Mouse (Mus musculus): ENCODE data around the gene Pgc. TPM values are rescaled to one million over a fixed set of nuclear protein-coding genes. Genes with fewer than 3 reads are reported as not detected.

Pgc gene
- polyA plus RNA-seq, 1 experiment from 2014 or later, result not detected

DNA sequence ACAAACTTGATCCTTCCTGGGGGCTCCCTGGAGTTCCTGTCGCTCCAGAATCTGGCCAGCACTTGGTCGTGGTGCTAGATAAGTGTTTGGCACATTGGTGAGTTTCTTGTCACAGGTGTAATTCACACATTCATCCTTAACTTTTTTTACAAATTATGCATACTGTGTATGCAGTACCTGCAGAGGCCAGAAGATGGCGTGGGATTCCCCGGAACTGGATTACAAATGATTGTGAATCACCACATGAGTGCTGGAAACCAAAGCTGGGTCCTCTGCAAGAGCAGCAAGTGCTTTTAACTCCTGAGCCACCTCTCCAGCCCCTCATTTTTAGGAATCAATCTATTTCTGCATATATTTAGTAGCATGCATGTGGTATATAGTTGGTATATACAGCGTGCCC lies 25.2 kb downstream of the Pgc start:
- WGBS, result 83% methylated on average over 5 of the region's 5 CpGs
- no peaks in the 10 kb centered on the region for H3K27me3 ChIP-seq (replicated peaks; ENCODE audit: control insufficient read depth, insufficient read depth, low read length)
- no peak for ATAC-seq

GRCm38 (mm10) chr17:47753130-47753775 lies 26.6 kb downstream of the Pgc start:
- H3K4me3 ChIP-seq (ENCODE audit: low read length), result no peak overlapping the region
- no peaks in the 10 kb centered on the region for H3K27me3 ChIP-seq (replicated peaks; ENCODE audit: control insufficient read depth, insufficient read depth, low read length)
- H3K27ac ChIP-seq (ENCODE audit: low read depth, low read length), result no peak overlapping the region
- no peak overlapping the region for H3K4me2 ChIP-seq (ENCODE audit: low read length)
- H3K9me3 ChIP-seq (ENCODE audit: control insufficient read depth, low read length), result no peaks in the 10 kb centered on the region
- H3K36me3 ChIP-seq (ENCODE audit: control insufficient read depth, insufficient read depth, low read length), result no peaks in the 10 kb centered on the region
- no peak for ATAC-seq
- H3K4me1 ChIP-seq (ENCODE audit: control insufficient read depth, insufficient read depth, low read depth, low read length), result no peaks in the 10 kb centered on the region
- WGBS, result 87% methylated on average over 8 of the region's 8 CpGs
- no peak overlapping the region for H3K9ac ChIP-seq (ENCODE audit: low read depth, low read length)

More for the DNA sequence above, 25.2 kb downstream of the Pgc start:
- Histone ChIP-seq H3K36me3 (ENCODE audit: control insufficient read depth, insufficient read depth, low read length) (no peaks in the 10 kb centered on the region), H3K4me2 (ENCODE audit: low read length) (no peak overlapping the region), H3K27ac (ENCODE audit: low read depth, low read length) (no peak overlapping the region), H3K9me3 (ENCODE audit: control insufficient read depth, low read length) (no peaks in the 10 kb centered on the region), H3K4me3 (ENCODE audit: low read length) (no peak overlapping the region), H3K9ac (ENCODE audit: low read depth, low read length) (no peak overlapping the region), H3K4me1 (ENCODE audit: control insufficient read depth, insufficient read depth, low read depth, low read length) (no peaks in the 10 kb centered on the region)

GRCm38 (mm10) chr17:47754246-47754645 lies 27.6 kb downstream of the Pgc start:
- WGBS, result 83% methylated on average over 11 of the region's 13 CpGs
- H3K36me3 ChIP-seq (ENCODE audit: control insufficient read depth, insufficient read depth, low read length), result no peaks in the 10 kb centered on the region
- no peak overlapping the region for H3K27ac ChIP-seq (ENCODE audit: low read depth, low read length)
- H3K9ac ChIP-seq (ENCODE audit: low read depth, low read length), result no peak overlapping the region
- no peaks in the 10 kb centered on the region for H3K9me3 ChIP-seq (ENCODE audit: control insufficient read depth, low read length)
- H3K4me3 ChIP-seq (ENCODE audit: low read length), result no peak overlapping the region
- no peak for ATAC-seq
- no peaks in the 10 kb centered on the region for H3K4me1 ChIP-seq (ENCODE audit: control insufficient read depth, insufficient read depth, low read depth, low read length)
- no peak overlapping the region for H3K4me2 ChIP-seq (ENCODE audit: low read length)
- no peaks in the 10 kb centered on the region for H3K27me3 ChIP-seq (replicated peaks; ENCODE audit: control insufficient read depth, insufficient read depth, low read length)

DNA sequence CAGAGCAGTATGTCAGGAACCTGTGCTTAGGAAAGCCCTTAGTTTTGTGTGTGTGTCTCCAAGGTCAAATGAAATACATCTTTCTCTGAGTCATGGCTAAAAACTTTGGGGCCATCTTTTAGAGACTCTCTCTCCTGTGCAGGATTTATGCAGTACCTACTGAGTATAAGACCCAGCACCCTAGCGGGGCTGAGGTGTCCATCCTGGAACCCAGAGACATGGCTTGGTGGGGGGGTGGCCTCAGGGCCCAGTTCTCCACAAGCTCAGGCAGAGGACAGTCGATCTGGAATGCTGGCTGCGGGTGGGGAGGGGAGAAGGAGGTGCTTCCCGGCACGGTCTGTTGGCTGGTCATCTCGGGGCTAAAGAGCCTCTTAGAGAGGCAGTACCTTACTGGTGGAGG lies 29.7 kb downstream of the Pgc start:
- no peak overlapping the region for H3K27ac ChIP-seq (ENCODE audit: low read depth, low read length)

GRCm38 (mm10) chr17:47757056-47757610 lies 30.5 kb downstream of the Pgc start:
- ATAC-seq, result no peak
- Histone ChIP-seq H3K36me3 (ENCODE audit: control insufficient read depth, insufficient read depth, low read length) (no peaks in the 10 kb centered on the region), H3K4me2 (ENCODE audit: low read length) (no peak overlapping the region), H3K27me3 (replicated peaks; ENCODE audit: control insufficient read depth, insufficient read depth, low read length) (no peaks in the 10 kb centered on the region), H3K4me3 (ENCODE audit: low read length) (no peak overlapping the region), H3K9ac (ENCODE audit: low read depth, low read length) (no peak overlapping the region), H3K4me1 (ENCODE audit: control insufficient read depth, insufficient read depth, low read depth, low read length) (no peaks in the 10 kb centered on the region; the same call in 1 of the 2 replicates), H3K9me3 (ENCODE audit: control insufficient read depth, low read length) (no peaks in the 10 kb centered on the region), H3K27ac (ENCODE audit: low read depth, low read length) (no peak overlapping the region)
- 94% methylated on average over 7 of the region's 7 CpGs for WGBS

More for the DNA sequence above, 29.7 kb downstream of the Pgc start:
- Histone ChIP-seq H3K9me3 (ENCODE audit: control insufficient read depth, low read length) (no peaks in the 10 kb centered on the region), H3K9ac (ENCODE audit: low read depth, low read length) (no peak overlapping the region), H3K27me3 (replicated peaks; ENCODE audit: control insufficient read depth, insufficient read depth, low read length) (no peaks in the 10 kb centered on the region), H3K4me2 (ENCODE audit: low read length) (no peak overlapping the region), H3K4me1 (ENCODE audit: control insufficient read depth, insufficient read depth, low read depth, low read length) (no peaks in the 10 kb centered on the region; the same call in 1 of the 2 replicates), H3K36me3 (ENCODE audit: control insufficient read depth, insufficient read depth, low read length) (no peaks in the 10 kb centered on the region), H3K4me3 (ENCODE audit: low read length) (no peak overlapping the region)
- ATAC-seq, result no peak
- WGBS, result 43% methylated on average over 6 of the region's 6 CpGs

GRCm38 (mm10) chr17:47759702-47760410 lies 33.2 kb downstream of the Pgc start:
- H3K27ac ChIP-seq (ENCODE audit: low read depth, low read length), result no peak overlapping the region
- H3K36me3 ChIP-seq (ENCODE audit: control insufficient read depth, insufficient read depth, low read length), result no peaks in the 10 kb centered on the region
- ATAC-seq, result no peak
- H3K4me2 ChIP-seq (ENCODE audit: low read length), result no peak overlapping the region
- H3K9ac ChIP-seq (ENCODE audit: low read depth, low read length), result no peak overlapping the region
- no peak overlapping the region for H3K4me3 ChIP-seq (ENCODE audit: low read length)
- no peaks in the 10 kb centered on the region for H3K27me3 ChIP-seq (replicated peaks; ENCODE audit: control insufficient read depth, insufficient read depth, low read length)
- H3K4me1 ChIP-seq (ENCODE audit: control insufficient read depth, insufficient read depth, low read depth, low read length), result peaks cover 11% of the 10 kb centered on the region
- WGBS, result 66% methylated on average over 15 of the region's 15 CpGs
- H3K9me3 ChIP-seq (ENCODE audit: control insufficient read depth, low read length), result no peaks in the 10 kb centered on the region

GRCm38 (mm10) chr17:47762028-47762427 lies 35.4 kb downstream of the Pgc start:
- no peak for ATAC-seq
- no peaks in the 10 kb centered on the region for H3K9me3 ChIP-seq (ENCODE audit: control insufficient read depth, low read length)

GRCm38 (mm10) chr17:47762518-47763340 lies 36.1 kb downstream of the Pgc start:
- peak; percentile 94 for ATAC-seq
- H3K27me3 ChIP-seq (replicated peaks; ENCODE audit: control insufficient read depth, insufficient read depth, low read length), result no peaks in the 10 kb centered on the region
- no peaks in the 10 kb centered on the region for H3K9me3 ChIP-seq (ENCODE audit: control insufficient read depth, low read length)
- no peak overlapping the region for H3K4me2 ChIP-seq (ENCODE audit: low read length)
- H3K36me3 ChIP-seq (ENCODE audit: control insufficient read depth, insufficient read depth, low read length), result no peaks in the 10 kb centered on the region
- 64% methylated on average over 13 of the region's 13 CpGs for WGBS
- 0 out of 2 replicates have a peak overlapping the region, but pooled peaks have one; percentile 23 for H3K9ac ChIP-seq (ENCODE audit: low read depth, low read length)
- H3K27ac ChIP-seq (ENCODE audit: low read depth, low read length), result peak overlapping the region; percentile 69
- peaks cover 11% of the 10 kb centered on the region for H3K4me1 ChIP-seq (ENCODE audit: control insufficient read depth, insufficient read depth, low read depth, low read length)
- no peak overlapping the region for H3K4me3 ChIP-seq (ENCODE audit: low read length)

More at GRCm38 (mm10) chr17:47762028-47762427, 35.4 kb downstream of the Pgc start:
- WGBS, result 83% methylated on average over 7 of the region's 7 CpGs
- Histone ChIP-seq H3K27ac (ENCODE audit: low read depth, low read length) (no peak overlapping the region; the same call in 1 of the 2 replicates), H3K4me2 (ENCODE audit: low read length) (no peak overlapping the region), H3K4me1 (ENCODE audit: control insufficient read depth, insufficient read depth, low read depth, low read length) (peaks cover 11% of the 10 kb centered on the region), H3K9ac (ENCODE audit: low read depth, low read length) (no peak overlapping the region), H3K27me3 (replicated peaks; ENCODE audit: control insufficient read depth, insufficient read depth, low read length) (no peaks in the 10 kb centered on the region), H3K4me3 (ENCODE audit: low read length) (no peak overlapping the region), H3K36me3 (ENCODE audit: control insufficient read depth, insufficient read depth, low read length) (no peaks in the 10 kb centered on the region)
